Mouse (Mus musculus): ENCODE data around the gene Dclk2. TPM values are rescaled to one million over a fixed set of nuclear protein-coding genes. Genes with fewer than 3 reads are reported as not detected.

Dclk2 gene
- polyA plus RNA-seq, 1 experiment from 2014 or later, result 14.9 TPM

DNA sequence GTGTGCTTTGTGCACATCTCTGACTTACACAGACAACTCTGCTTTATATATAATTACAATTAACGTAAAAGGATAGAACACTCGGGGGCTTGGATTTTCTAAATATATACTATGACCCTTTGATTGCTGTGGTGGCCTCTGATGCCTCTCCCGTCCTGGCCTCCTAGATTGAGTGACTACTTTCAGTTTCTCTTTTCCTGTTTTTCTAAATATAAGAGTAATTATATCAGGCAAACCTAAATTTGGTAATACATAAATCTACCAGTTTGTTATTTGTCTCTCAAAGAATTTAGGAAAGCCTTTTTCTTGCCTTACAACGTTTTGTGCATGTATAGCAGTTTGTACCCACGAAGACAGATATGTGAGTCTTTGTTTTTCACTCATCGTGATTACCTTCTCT is 161.9 kb downstream of the Dclk2 start:
- H3K4me2 ChIP-seq (ENCODE audit: low read depth, low read length), result peak overlapping the region; percentile 24; the same call in 1 of the 2 replicates
- WGBS (ENCODE audit: insufficient replicate concordance), result 35% methylated on average over 6 of the region's 6 CpGs

DNA sequence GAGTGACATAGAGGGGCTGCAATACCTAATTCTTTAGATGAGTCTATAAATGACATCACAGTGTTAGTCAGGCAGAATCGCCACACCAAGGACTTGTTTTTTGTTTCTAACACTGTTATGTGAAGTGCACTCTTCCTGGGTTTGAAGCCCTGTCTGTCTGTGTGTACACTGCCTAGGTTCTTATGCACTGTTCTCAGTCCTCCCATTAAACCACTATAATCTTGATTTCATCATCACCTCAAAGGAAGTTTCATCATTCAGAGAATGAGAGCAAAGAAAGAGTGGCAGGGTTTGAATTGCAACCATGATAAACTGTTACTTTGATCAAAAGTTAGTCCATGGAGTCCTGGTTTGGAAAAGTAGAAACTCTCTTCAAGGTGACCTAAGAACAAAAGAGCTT is 164.1 kb downstream of the Dclk2 start:
- no peaks in the 10 kb centered on the region for H3K27me3 ChIP-seq (ENCODE audit: control insufficient read depth, insufficient read depth, low read depth, low read length)
- no peak for ATAC-seq (ENCODE audit: low read depth)
- WGBS (ENCODE audit: insufficient replicate concordance), result 70% methylated on average over 1 of the region's 1 CpGs
- H3K4me2 ChIP-seq (ENCODE audit: low read depth, low read length), result no peak overlapping the region
- no peaks in the 10 kb centered on the region for H3K9me3 ChIP-seq (replicated peaks; ENCODE audit: control insufficient read depth, low read length)
- H3K36me3 ChIP-seq (ENCODE audit: control insufficient read depth, insufficient read depth), result no peaks in the 10 kb centered on the region
- H3K4me1 ChIP-seq (ENCODE audit: control insufficient read depth, low read depth, low read length), result no peaks in the 10 kb centered on the region
- no peak overlapping the region for H3K27ac ChIP-seq (ENCODE audit: low read length)
- no peak overlapping the region for H3K4me3 ChIP-seq (ENCODE audit: low read depth, low read length)
- H3K9ac ChIP-seq (ENCODE audit: low read depth, low read length), result no peak overlapping the region

More for the DNA sequence above, 161.9 kb downstream of the Dclk2 start:
- H3K4me1 ChIP-seq (ENCODE audit: control insufficient read depth, low read depth, low read length), result no peaks in the 10 kb centered on the region
- no peaks in the 10 kb centered on the region for H3K36me3 ChIP-seq (ENCODE audit: control insufficient read depth, insufficient read depth)
- H3K9me3 ChIP-seq (replicated peaks; ENCODE audit: control insufficient read depth, low read length), result no peaks in the 10 kb centered on the region
- no peak for ATAC-seq (ENCODE audit: low read depth)
- 0 out of 2 replicates have a peak overlapping the region, but pooled peaks have one; percentile 15 for H3K4me3 ChIP-seq (ENCODE audit: low read depth, low read length)
- H3K27me3 ChIP-seq (ENCODE audit: control insufficient read depth, insufficient read depth, low read depth, low read length), result no peaks in the 10 kb centered on the region
- no peak overlapping the region for H3K27ac ChIP-seq (ENCODE audit: low read length)
- H3K9ac ChIP-seq (ENCODE audit: low read depth, low read length), result no peak overlapping the region

DNA sequence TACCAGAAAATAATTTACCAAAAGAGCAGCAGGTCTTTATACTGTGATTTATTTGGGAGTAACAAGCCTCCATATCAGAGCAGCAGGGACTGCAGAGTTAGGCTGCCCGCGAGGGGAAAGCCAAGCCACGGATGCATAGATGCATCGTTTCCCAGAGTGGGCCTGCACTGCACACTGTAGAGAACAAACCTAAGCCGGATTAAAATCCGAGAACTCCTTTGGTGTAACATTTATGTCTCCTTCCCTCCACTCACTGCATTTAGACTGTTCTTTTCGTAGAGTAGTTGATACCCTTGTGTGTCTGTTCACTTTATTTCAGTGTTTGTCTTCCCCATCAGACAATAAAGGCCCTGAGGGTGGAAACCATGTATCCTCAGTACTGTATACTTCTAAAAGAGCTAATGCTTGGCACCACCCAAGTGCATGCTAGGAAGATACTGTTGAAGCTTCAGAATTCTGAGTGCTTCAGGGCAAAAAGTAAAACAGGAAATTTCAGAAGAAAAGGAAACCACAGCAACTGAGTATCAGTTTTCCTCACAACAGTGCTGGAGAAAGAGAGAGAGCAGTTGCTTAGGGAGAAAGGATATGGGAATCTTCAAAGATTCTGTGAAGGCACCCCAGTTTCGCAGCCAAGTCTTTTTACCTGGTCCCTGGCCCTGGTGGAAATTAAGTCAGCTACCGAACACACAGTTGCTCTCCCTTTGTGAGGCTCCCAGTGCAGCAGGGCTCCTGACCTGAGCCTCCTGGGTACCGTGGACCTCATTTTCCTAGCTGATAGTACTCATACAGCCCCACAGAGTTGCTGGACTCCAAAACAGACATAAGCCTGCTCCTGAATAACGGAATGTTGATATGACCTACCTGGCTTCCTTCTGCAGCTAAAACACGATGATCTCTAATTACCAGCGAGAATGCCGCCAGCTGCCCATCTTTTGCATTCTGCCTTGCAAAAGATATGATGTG is 165.8 kb downstream of the Dclk2 start:
- no peak overlapping the region for H3K4me2 ChIP-seq (ENCODE audit: low read depth, low read length)
- WGBS (ENCODE audit: insufficient replicate concordance), result 47% methylated on average over 14 of the region's 14 CpGs
- no peak overlapping the region for H3K9ac ChIP-seq (ENCODE audit: low read depth, low read length)
- no peaks in the 10 kb centered on the region for H3K36me3 ChIP-seq (ENCODE audit: control insufficient read depth, insufficient read depth)
- no peak overlapping the region for H3K27ac ChIP-seq (ENCODE audit: low read length)
- H3K27me3 ChIP-seq (ENCODE audit: control insufficient read depth, insufficient read depth, low read depth, low read length), result no peaks in the 10 kb centered on the region
- no peaks in the 10 kb centered on the region for H3K4me1 ChIP-seq (ENCODE audit: control insufficient read depth, low read depth, low read length)
- no peak overlapping the region for H3K4me3 ChIP-seq (ENCODE audit: low read depth, low read length)
- ATAC-seq (ENCODE audit: low read depth), result no peak
- no peaks in the 10 kb centered on the region for H3K9me3 ChIP-seq (replicated peaks; ENCODE audit: control insufficient read depth, low read length)

DNA sequence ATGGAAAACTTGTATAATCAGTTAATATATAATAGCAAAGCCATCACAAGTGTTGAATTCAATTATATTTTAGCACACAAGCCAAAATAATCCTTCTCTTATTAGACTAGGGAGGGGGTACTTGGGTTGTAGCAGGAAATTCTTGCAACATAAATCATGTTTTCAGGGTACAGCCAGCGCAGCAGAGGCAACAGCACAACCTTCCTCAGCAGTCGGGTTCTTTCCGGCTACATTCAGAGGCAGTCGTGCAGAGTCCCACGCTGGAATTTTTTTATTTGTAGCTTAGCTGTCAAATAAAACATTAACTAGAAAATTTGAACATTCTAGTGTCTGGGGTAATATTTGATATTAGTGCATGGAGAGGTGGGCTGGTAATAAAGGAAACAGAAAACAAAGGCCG is 166.5 kb downstream of the Dclk2 start:
- no peak overlapping the region for H3K27ac ChIP-seq (ENCODE audit: low read length)
- no peak for ATAC-seq (ENCODE audit: low read depth)
- H3K27me3 ChIP-seq (ENCODE audit: control insufficient read depth, insufficient read depth, low read depth, low read length), result no peaks in the 10 kb centered on the region
- no peak overlapping the region for H3K4me3 ChIP-seq (ENCODE audit: low read depth, low read length)
- WGBS (ENCODE audit: insufficient replicate concordance), result 33% methylated on average over 6 of the region's 6 CpGs
- no peaks in the 10 kb centered on the region for H3K36me3 ChIP-seq (ENCODE audit: control insufficient read depth, insufficient read depth)
- H3K4me2 ChIP-seq (ENCODE audit: low read depth, low read length), result no peak overlapping the region
- H3K4me1 ChIP-seq (ENCODE audit: control insufficient read depth, low read depth, low read length), result no peaks in the 10 kb centered on the region
- no peaks in the 10 kb centered on the region for H3K9me3 ChIP-seq (replicated peaks; ENCODE audit: control insufficient read depth, low read length)
- H3K9ac ChIP-seq (ENCODE audit: low read depth, low read length), result no peak overlapping the region

GRCm38 (mm10) chr3:86750652-86751051 is 170.0 kb downstream of the Dclk2 start:
- H3K36me3 ChIP-seq (ENCODE audit: control insufficient read depth, insufficient read depth), result no peaks in the 10 kb centered on the region
- H3K27me3 ChIP-seq (ENCODE audit: control insufficient read depth, insufficient read depth, low read depth, low read length), result no peaks in the 10 kb centered on the region
- no peak overlapping the region for H3K9ac ChIP-seq (ENCODE audit: low read depth, low read length)
- H3K9me3 ChIP-seq (replicated peaks; ENCODE audit: control insufficient read depth, low read length), result no peaks in the 10 kb centered on the region
- H3K27ac ChIP-seq (ENCODE audit: low read length), result no peak overlapping the region
- no peak overlapping the region for H3K4me2 ChIP-seq (ENCODE audit: low read depth, low read length)
- 60% methylated on average over 7 of the region's 7 CpGs for whole genome bisulfite sequencing (ENCODE audit: insufficient replicate concordance)
- no peak for ATAC-seq (ENCODE audit: low read depth)
- H3K4me3 ChIP-seq (ENCODE audit: low read depth, low read length), result no peak overlapping the region
- H3K4me1 ChIP-seq (ENCODE audit: control insufficient read depth, low read depth, low read length), result no peaks in the 10 kb centered on the region

DNA sequence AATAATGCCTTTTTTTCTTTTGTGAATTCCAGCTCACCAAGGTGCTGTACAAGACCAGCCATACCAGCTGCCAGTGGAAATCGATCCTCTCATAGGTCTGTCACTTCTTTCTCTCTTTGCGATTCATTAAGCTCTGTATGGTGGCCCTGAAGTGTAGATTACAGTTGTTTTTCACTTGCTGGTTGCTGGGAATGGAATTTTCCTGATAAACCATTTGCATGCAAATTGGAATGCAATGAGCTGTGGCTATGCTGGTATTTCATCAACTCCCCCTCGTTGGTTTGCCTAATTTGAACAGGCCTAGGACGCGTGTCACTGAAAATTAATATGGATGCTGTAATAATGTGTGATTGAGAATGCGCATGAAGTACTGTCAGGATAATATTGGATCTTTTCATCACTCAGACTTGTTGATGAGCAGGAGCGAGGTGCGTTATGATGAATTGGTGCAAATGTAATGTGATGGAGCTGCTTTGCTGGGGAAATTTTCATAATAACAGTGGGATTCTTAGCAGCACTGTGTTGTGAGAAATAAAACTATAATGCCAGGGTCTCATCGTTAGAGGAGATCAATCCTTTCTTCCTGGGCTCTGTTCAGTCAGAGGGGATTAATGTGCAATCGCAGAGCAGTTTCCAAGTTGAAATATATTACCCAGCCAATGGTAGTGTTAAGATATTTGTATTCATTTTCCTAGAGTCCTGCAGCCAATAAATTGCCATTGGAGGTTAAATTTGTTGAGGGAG is 174.7 kb downstream of the Dclk2 start:
- no peak for ATAC-seq (ENCODE audit: low read depth)
- WGBS (ENCODE audit: insufficient replicate concordance), result 74% methylated on average over 10 of the region's 10 CpGs

DNA sequence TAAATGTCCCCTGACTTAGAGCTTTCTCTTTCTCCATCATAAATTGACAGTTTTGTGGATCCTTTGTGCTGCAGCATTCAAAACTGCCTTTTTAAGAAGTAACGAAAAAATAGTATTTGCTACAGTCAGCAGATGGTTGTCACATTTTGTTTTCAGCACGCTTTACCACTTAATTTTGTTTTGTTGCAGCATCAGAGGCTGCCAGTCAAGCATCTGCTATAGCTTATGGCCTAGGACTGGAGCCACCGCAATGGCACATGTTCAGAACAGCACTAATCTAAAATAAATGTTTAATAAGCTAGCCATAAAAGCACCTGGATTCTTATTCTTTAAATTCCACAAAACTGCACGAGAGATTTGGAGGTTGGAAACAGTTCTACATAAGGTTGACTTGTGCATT is 175.3 kb downstream of the Dclk2 start:
- H3K27ac ChIP-seq (ENCODE audit: low read length), result no peak overlapping the region
- no peak overlapping the region for H3K9ac ChIP-seq (ENCODE audit: low read depth, low read length)
- WGBS (ENCODE audit: insufficient replicate concordance), result 74% methylated on average over 4 of the region's 4 CpGs
- no peak for ATAC-seq (ENCODE audit: low read depth)
- no peak overlapping the region for H3K4me3 ChIP-seq (ENCODE audit: low read depth, low read length)
- no peaks in the 10 kb centered on the region for H3K27me3 ChIP-seq (ENCODE audit: control insufficient read depth, insufficient read depth, low read depth, low read length)
- H3K9me3 ChIP-seq (replicated peaks; ENCODE audit: control insufficient read depth, low read length), result no peaks in the 10 kb centered on the region
- no peaks in the 10 kb centered on the region for H3K36me3 ChIP-seq (ENCODE audit: control insufficient read depth, insufficient read depth)
- no peaks in the 10 kb centered on the region for H3K4me1 ChIP-seq (ENCODE audit: control insufficient read depth, low read depth, low read length)
- H3K4me2 ChIP-seq (ENCODE audit: low read depth, low read length), result no peak overlapping the region

More for the DNA sequence above, 174.7 kb downstream of the Dclk2 start:
- Histone ChIP-seq H3K36me3 (ENCODE audit: control insufficient read depth, insufficient read depth) (no peaks in the 10 kb centered on the region), H3K27ac (ENCODE audit: low read length) (no peak overlapping the region), H3K4me1 (ENCODE audit: control insufficient read depth, low read depth, low read length) (no peaks in the 10 kb centered on the region), H3K9ac (ENCODE audit: low read depth, low read length) (no peak overlapping the region), H3K27me3 (ENCODE audit: control insufficient read depth, insufficient read depth, low read depth, low read length) (no peaks in the 10 kb centered on the region), H3K4me2 (ENCODE audit: low read depth, low read length) (no peak overlapping the region), H3K9me3 (replicated peaks; ENCODE audit: control insufficient read depth, low read length) (no peaks in the 10 kb centered on the region), H3K4me3 (ENCODE audit: low read depth, low read length) (no peak overlapping the region)

- no peaks in the 10 kb centered on the region for H3K9me3 ChIP-seq (replicated peaks; ENCODE audit: control insufficient read depth, low read length)
- H3K9ac ChIP-seq (ENCODE audit: low read depth, low read length), result no peak overlapping the region
- no peak overlapping the region for H3K27ac ChIP-seq (ENCODE audit: low read length)
- H3K27me3 ChIP-seq (ENCODE audit: control insufficient read depth, insufficient read depth, low read depth, low read length), result no peaks in the 10 kb centered on the region
- ATAC-seq (ENCODE audit: low read depth), result no peak
- H3K4me1 ChIP-seq (ENCODE audit: control insufficient read depth, low read depth, low read length), result no peaks in the 10 kb centered on the region
- 87% methylated on average over 4 of the region's 4 CpGs for whole genome bisulfite sequencing (ENCODE audit: insufficient replicate concordance)
- no peak overlapping the region for H3K4me2 ChIP-seq (ENCODE audit: low read depth, low read length)
- H3K36me3 ChIP-seq (ENCODE audit: control insufficient read depth, insufficient read depth), result no peaks in the 10 kb centered on the region
- H3K4me3 ChIP-seq (ENCODE audit: low read depth, low read length), result no peak overlapping the region
These were observed 180.9 kb downstream of the Dclk2 start for GRCm38 (mm10) chr3:86739745-86740144.

- H3K4me2 ChIP-seq (ENCODE audit: low read depth, low read length), result no peak overlapping the region
- ATAC-seq (ENCODE audit: low read depth), result no peak
- H3K4me1 ChIP-seq (ENCODE audit: control insufficient read depth, low read depth, low read length), result no peaks in the 10 kb centered on the region
- 67% methylated on average over 3 of the region's 3 CpGs for WGBS (ENCODE audit: insufficient replicate concordance)
- H3K9me3 ChIP-seq (replicated peaks; ENCODE audit: control insufficient read depth, low read length), result no peaks in the 10 kb centered on the region
- H3K27ac ChIP-seq (ENCODE audit: low read length), result no peak overlapping the region
- no peak overlapping the region for H3K4me3 ChIP-seq (ENCODE audit: low read depth, low read length)
- no peaks in the 10 kb centered on the region for H3K27me3 ChIP-seq (ENCODE audit: control insufficient read depth, insufficient read depth, low read depth, low read length)
- H3K9ac ChIP-seq (ENCODE audit: low read depth, low read length), result no peak overlapping the region
- H3K36me3 ChIP-seq (ENCODE audit: control insufficient read depth, insufficient read depth), result no peaks in the 10 kb centered on the region
These were observed 181.8 kb downstream of the Dclk2 start for GRCm38 (mm10) chr3:86738831-86739230.
